Mouse (Mus musculus): ENCODE data around the gene Fam205a4.
"Not testable (repeated sequence)": the region's sequence is repeated elsewhere in the genome, so short reads cannot be mapped to it uniquely, and the experiment has no call there.

The Fam205a4 gene

GRCm38 (mm10) chr4:41965758-41966157, at the start of gene Fam205a4:
Fam205a4 (plus strand) TSS chr4:41966058.
- DNase-seq: not testable (repeated sequence)

GRCm38 (mm10) chr4:41941272-41941671, 24.6 kb upstream of the Fam205a4 start, which contains the start of gene Gm20878:
Gm20878 (plus strand) TSS chr4:41941572.
- not testable (repeated sequence) for DNase-seq
